Mouse (Mus musculus) kidney, adult 18-20 months (tissue): ENCODE data around the gene Hemk1.

Experiments
- DNase-seq: peaks from one replicate; pipeline ENCODE4 v3.0.0; 2021

Gene Hemk1

DNA sequence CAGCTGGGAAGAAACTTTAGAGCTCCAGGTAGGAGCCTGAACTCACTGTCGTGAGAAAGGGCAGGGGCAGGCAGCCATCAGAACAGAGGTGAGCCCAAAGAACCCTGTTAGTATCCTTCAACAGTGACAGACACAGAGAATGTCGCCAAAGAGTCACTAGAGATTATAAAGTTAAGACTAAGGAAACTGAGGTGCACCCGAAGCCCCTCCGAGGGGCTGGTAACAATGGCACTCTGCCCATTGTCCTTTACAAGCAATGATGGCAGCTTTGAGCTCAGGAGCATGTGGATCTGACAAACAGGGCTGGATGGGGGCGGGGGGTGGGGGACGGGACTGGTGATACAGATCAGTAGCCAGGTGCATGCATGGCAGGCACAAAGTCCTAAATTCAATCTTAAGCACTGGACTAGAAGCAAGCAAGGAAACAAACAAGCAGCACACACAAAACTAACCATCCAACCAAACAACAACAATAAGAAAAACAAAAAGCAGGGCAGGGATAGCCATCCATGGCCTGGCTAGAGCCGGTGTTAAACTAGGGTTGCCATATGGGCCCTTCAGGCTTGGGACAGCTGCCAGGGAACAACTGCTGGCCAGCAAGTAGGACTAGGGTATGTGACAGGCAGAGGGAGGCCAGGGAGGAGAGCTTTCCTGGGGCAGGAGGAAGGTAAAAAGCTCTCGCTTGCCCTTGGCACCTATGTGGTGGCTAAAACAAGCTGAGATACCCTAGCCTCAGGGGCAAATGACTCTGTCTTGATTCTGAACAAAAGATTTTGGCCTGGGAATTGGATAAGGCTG lies 5.2 kb upstream of the Hemk1 start:
- DNase-seq, result peak; percentile 53

DNA sequence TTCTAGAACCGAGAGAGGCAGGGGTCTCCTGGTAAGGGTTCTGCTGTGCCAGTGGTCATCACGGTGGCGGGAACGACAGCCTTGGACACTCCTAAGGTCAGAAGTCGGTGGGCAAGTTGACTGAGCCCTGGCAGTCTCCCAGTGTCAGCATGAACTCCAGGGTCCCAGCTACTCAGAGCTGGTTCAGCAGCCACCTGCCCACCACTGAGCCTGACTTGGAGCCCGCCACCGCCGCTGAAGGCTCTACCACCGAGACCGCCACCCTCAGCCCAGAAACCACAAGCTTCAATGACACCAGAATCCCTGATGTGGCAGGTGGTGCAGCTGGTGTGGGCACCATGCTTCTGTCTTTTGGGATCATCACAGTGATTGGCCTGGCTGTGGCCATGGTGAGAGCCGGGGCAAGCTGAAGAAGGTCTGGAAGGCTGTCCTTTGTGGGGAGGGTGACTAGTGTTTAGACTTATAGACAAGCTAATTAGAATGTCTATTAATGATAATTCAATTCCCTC lies 4.1 kb upstream of the Hemk1 start:
- DNase-seq, result no peak

DNA sequence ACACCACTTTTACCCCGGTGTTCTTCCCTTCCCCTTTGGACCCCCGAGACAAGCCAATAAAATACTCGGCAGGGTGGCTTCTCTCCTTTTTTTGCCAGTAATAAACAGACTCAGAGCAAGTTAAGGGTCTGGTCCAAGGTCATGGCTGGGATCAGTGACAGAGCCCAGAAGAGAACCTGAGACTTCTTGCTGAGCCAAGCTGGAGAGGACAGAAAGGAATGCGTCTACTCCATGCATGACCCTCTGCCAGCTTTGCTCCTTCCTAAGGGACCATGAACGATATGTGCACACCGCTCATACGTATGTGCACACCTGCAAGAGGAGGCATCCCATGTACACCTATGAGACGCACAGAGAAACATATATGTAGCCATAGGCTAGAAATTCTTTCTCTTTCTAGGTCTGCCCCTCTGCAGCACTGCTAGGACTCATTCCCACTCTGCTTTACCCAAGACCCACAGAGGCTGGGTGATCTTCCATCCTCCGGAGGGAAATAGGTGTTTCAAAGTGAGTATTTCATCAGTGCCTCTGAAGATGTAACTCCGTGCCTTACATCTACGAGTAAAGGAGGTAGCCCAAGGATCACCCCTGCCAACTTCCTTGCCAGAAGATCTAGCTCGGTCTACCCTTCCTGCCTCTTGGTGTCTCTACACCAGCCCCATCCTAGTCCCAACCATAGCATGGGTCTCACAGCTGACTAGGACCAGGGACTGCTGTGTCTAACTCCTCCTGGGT lies 2.9 kb upstream of the Hemk1 start:
- DNase-seq, result no peak

DNA sequence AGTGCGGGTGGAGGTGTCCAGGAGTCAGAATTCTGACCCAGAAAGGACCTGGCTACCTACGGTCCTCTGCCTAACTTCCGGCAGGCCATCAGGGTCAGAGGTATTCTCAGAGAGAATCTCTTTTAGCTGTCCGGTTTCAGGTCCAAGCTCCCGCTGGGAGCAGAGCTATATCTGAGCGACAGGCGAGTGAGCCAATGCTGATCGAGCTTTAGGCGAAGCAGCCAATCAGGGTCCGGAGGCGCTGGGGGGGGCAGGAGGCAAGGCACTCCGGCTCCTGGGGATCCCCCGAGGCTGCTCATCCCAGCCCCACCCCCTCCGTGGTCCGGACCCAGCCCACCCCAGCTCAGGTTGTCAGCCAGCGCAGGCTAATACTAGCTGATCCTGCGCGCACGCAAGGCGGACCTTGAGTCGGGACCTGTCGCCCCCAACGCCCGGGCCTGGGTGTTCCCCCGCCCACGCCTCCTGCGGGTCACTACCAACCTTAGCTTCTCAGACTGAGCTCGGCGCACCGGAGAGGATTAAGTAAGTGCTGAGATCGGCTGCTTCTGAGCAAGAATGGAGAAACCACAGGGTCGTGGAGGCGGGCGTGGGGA lies 2.2 kb upstream of the Hemk1 start, which contains the start of gene 6430571L13Rik:
6430571L13Rik (plus strand) TSS at position 336 of the 593 bp plus-strand sequence.
- DNase-seq, result peak; percentile 95

DNA sequence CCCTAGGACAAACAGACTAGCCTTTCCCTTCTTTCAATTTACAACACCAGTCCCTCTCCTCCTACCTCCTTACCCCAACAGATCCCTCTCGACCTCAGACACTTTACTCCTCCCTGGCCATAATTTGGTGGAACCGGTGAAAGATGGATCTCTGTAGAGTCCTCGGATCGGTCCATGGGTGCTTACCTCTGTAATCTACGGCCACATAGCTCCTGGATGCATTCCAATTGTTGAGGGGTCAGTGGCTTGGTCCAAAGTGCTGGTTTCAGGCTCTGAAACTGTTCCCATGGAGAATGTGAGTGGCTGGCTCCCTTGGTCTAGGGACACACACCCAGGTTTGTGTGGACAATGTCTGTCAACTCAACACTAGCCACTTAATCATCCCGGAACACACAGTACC lies 1.8 kb downstream of the Hemk1 start:
- no peak for DNase-seq

DNA sequence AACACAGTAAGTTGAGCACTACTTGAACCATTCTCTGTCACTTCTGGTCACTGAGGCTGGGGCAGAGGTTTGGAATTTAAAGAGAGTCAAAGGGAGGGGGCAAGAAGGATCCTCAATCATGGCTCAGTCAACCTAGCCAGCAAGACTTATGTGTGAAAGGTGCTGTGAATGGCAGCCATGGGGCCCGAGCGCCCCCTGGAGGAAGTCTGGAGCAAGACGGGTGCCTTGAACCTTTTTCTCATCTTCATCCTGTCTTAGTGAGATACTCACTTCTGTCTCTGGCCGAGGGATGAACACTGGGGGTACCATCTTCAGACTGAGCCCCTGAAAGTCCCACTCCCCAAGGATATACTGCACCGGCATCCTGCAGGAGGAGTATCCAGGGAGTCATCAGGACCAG lies 2.2 kb downstream of the Hemk1 start:
- peak; percentile 84 for DNase-seq

DNA sequence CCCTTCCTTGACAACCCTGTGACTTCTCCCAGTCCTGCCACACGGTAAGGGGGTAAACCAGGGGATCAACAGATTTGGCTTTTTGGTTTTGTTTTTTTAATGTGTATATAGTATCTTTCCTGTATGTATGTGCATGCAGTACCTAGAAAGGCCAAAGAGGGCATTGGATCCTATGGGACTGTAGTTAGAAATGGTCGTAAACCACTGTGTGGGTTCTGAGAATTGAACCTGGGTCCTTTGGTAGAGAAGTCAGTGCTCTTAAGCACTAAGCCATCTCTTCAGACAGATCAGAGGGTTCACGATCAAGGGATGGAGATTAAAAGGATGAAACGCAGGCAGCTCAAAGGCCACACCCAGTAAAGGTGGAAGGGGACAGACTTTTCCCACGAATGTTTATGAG lies 3.1 kb downstream of the Hemk1 start:
- DNase-seq, result no peak

DNA sequence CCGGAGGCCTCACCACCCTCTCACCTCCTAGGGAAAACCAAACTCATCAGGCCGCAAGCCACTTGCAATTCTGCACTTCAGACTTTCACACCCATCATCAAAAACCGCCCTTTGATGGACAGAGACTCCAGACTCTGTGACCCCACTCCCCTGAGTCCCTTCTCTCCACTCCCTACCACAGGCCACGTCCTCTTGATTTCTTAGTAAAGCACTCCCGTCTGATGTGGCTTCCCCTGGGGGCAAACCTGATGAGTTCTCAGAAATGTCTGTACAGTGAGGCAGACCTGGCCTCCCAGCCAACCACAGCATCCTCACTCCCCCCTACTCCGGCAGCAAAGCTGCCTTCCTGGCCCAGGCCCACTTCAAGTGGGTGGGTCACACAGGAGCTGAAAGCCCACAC lies 3.8 kb downstream of the Hemk1 start:
- DNase-seq, result no peak

DNA sequence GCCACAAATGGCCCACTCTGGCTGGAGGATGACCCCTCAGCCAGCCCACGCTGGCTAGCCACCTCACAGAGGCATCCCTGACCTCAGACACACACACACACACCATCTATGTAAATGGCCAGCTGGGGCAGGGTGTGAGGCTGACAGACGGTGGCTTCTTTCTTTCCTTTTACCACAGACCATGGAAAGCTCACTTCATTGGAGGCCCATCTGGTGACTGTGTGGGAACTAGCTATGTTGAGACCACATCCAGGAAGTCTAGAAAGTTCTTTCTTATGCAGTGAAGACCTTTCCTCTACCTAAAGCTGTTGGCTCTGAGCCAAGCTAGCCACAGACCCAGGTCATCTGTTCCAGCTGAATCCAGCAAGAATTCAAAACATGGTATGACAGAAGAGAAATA lies 4.5 kb downstream of the Hemk1 start:
- no peak for DNase-seq

DNA sequence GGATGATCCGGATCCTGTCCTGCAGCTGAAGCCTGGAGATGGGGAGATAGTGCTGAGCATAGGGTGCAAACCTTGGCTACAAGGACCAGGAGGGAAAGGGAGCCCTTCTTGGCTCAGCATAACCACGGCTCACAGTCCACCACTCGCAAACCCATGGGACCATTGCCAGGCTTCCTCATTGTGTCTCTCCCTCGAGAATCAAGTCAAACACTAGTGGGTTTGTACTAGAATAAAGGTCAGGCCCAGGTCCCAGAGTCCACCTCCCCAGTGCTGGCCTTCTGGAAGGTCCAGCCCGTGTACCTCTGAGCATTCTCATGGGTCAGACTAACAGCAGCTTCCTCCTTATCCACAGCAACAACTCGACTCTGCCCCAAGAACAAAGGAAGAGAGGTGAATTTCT lies 7.4 kb downstream of the Hemk1 start:
- no peak for DNase-seq

DNA sequence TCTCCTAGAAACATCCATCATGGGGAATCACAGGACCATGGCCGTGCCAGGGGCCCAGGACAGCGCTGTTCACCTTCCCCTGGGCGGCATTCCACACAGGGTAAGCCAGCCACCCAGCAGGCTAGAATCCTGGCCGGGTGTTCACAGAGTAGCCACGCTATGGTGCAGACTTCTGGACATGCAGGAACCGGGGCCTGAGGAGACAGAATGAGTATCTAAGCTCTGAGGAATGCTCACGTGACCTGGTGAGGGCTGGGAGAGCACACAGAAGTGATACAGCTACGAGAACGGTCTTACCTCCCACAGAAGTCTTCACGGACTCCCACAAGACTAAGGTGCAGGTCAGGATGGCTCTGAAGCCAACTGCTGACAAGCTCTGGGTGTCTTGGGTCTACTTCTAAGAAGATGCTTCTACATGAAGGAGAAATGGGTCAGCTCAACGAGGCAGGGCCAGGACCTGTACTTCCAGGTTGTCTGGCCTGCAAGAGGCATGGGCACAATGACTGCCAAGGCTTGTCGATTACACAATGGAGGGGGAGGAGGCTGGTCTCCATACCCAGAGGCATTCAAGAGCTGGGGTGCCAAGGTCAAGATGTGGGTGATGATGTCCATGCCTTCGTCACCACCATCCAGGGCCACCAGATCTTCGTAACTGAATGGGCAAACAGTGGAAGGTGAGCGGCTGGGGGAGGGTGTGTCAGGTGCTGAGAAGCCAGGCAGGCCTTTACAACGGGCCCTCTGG lies 10.1 kb downstream of the Hemk1 start:
- DNase-seq, result no peak

DNA sequence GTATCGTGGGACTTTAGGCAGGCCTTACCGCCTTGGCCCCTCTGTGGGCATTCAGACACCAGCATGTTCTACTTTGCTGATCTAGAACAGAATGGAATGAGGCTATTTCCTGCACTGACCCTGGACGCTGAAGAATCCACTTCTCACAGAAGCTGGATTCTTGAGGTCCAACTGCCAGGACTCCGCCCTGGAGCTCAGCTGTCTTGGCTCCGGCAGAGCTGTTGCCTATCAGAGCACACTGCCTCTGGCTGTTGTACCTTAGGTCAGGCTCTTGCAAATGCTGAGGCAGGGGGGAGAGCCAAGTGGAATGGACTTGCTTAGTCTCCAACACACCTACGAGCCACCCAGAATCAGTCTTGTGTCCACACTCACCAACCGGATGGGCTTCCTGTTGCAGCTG lies 12.2 kb downstream of the Hemk1 start:
- peak; percentile 60 for DNase-seq

DNA sequence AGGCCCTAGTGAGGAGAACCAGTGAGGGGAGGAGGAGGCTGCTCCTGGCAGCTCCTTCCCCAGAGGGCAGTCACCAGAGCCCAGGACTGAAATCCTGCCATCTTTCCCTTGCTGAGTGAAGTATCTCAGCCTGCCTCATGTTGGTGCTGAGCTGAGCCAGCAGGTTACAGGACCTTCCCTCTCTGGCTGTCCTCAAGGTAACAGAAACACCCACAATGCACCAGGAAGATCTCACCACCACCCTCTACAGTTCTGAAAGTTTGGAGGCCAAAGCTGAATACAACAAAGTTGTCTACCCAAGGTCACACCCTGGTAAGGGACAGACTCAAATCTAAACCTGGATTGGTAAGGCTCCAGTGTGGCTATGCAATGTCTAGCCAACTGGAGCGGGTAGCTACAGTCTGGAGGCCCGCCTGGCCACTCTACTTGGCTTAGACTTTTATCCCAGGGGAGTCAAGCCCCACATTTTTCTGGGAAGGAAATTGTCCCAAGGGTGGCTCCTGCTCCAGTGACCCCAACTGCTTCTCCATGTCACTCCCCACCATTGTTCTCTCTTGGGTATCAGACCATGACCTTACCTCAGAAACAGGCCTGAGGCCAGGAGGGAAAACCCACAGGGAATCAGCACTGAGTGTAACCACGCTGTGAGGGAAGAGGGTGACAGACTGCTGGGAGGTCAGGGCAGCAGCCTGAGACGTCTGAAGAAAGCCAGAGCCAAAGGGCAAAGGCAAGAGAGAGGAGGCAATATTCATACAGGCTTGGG lies 13.2 kb downstream of the Hemk1 start:
- DNase-seq, result peak; percentile 57

DNA sequence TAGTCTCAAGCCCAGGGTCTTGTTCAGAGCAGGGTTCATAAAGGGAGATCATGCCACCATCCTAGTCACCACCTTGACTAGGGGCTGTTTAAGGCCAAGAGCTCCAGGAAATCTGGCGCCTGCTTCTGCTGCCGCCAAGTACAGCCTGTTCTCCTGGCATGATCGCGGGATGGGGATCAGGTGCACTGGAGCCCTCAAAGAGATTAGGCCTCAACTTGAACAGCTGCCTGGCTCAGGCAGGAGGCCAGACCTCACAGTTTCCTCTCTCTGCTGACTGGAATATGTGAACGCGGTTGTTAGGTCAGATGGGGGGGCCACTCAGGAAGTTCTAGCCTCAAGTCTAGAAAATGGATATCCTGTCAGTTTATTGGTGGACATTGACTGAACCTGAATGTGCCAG lies 14.6 kb downstream of the Hemk1 start:
- DNase-seq, result peak; percentile 70

DNA sequence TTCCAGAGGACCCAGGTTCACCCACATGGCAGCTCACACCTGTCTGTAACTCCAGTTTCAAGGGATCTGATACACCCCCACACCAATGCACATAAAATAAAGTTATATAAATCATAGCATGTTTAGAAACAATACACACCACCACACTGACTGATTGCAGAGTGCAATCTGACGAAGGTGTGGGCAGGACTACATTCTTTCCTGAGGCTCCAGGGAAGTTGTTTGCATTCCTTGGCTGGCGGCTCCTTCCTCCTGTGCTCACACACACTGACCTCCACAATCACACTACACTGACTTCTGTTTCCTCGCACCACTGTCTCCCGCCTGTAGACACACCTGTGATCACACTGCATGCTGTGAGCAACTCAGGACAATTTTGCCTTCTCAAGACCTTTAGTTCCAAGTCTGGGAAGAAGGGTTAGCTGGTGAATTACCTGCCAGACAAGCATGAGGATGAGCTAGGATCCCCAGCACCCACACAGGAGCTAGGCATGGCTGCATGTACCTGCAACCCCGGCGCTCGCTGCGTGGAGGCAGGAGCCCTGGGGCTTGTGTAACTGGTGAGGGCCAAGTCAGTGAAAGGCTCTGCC lies 15.6 kb downstream of the Hemk1 start:
- no peak for DNase-seq

DNA sequence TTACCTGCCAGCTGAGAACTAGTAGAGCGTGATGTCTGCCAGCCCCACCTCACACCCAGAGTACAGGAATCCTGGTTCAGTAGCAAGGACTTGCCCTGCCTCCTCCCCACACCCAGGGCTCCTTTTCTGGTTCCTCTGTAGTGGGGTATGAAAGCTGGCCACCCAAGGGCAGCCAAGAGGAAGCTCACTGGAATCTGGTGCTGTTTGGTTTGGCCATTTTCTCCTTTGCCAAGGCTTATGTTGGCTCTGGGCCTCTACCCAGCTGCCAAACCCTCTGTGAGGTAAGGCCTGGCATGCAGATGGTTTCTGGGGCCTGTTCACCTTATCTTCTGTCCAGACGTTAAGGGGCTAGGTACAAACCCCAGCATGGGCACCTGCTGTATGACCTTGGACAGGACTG lies 22.4 kb downstream of the Hemk1 start:
- DNase-seq, result peak; percentile 66

DNA sequence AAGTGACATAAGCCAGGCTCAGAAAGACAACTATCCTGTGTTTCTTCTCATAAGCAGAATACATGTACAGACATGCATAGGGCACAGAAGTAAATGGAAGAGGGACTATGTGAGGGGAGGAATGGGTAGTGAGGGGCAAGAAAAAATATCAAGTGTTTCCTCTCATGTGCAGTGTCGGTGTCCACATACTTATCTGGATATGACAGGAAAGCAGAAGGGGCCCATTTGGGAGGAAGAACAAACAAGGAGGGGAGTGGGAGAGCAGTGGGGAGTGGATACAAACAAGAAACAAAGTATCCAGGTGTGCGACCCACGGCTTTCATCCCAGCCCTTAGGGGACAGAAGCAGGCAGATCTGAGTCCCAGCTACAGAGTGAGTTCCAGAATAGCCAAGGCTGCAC lies 24.2 kb downstream of the Hemk1 start:
- DNase-seq, result no peak

DNA sequence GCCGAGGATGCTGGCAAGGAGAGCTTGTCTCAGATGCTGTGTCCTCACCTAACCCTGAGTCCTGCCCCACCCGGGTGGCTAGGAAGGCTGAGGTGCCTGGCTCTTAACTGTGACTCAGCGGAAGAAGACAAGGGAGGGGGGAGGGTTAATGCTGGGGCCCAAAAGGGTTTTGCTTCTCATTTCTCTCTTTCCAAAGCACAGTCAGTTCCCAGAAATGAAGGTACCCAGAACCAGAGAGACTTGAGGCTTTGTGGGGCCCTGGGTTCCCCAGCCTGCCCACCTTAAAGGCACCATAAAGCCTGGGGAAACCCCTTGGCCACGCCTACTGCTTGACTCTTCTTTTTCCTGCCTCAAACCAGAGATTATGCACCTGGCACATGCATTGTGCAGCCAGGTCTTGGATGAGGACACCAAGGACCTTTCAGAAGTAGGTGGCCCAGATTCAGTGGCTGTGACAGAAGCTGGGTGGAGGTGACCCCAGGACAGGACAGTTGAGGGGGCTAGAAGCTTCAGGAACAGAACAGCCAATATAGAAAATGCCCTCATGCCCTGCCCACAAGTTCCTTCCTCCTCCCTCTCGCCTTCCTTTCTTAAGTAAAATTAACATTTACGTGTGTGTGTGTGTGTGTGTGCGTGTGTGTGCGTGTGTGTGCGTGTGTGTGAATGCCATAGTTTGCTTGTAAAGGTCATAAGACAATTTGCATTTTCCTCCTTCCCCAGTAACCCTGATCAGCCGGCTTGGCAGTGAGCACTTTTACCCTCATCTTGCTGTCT lies 25.2 kb downstream of the Hemk1 start:
- DNase-seq, result no peak

DNA sequence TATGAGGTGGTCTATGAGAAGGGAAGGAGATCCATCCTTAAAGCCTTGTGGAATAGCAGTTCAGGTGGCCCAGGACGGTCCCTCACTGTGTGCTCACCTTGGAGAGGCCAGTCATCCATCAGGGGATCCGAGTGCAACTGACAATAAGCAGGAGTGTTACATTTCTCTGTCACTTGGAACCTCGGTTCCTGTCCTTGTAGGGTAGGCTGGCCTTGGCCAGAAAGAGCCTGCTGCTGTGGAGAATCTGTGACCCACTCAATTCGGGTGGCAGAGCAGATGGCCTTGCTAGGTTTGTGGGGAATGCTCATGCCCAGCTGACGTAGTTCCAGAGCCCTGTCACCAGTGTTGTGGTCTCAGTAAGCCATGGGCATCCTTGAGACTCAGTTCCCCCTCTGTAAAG lies 28.6 kb downstream of the Hemk1 start:
- DNase-seq, result no peak

DNA sequence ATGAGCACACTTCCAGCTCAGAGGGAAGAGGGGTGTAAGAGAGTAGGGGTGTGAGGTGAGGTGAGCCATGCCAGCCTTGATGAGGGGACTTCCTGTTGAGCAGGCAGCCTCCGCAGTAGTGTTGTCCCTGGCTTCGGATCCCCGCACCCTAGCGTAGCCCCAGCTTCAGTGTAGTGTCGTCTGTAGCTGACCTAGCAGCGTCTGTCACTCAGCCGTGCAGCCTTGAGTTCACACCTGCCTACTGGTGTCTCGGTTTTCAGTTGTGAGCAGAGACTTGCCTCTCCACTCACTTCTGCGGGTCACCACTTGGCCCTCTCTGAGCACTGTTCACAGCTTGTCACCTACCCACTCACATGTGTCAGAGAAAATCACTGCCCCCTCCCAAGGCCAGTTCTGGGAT lies 29.0 kb downstream of the Hemk1 start:
- no peak for DNase-seq

DNA sequence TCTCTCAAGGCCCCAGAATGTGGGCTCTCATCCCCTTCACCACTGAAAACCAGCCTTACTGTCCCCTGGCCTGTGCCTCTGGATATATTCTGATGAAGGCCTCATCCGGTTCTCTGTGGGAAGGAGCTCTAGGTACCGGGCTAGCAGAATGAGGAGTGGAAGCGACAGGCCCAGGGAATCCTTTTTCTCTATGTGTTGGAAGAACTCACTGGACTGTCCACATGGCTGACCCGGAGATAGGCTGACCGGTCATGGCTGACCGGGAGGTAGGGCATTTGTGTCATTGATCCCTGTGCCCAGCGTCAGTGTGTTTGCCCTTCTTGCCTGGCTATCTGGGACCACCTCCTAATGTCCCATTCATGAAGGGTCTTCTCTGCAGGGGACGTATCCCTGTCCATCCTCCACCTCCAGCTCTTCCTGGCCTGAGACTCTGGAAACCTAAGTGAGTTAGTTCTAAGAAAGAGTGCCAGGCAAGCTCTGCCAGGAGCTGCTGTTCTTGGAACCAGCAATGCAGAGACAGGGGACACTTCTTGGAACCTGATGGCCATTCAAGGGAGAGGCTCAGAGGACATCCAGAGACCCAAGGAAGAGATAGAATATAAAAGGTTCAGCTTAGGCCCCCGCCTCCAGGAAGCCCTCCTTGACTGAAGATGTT lies 29.7 kb downstream of the Hemk1 start:
- DNase-seq, result peak; percentile 57
